Mouse (Mus musculus): ENCODE results near the gene Rnf115.
"Not testable (repeated sequence)": the region's sequence is repeated elsewhere in the genome, so short reads cannot be mapped to it uniquely, and the experiment has no call there.

The Rnf115 gene

DNA sequence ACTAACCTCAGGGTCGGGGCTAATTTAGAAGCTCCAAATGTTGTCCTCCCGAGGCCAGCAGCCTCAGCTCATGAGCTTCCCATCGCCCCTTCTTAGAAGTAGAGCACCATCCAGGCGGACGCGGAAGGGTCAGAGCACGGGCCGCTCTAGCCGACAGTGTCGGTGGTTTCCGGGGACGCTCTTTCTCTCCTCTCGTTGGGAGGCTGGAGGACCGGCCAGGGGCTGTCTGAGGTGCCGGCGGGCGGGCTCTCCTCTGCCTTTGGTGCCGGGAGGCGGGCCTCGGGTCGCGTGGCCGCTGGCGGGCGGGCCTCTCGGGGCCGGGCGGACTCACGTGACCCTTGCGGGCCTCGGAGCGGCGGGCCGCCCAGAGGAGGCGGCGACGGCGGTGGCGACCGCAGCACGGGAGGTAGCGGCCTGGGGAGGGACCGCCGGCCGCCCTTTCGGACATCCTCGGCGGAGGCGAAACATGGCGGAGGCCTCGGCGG lies at the start of gene Rnf115, which contains the start of gene Polr3c:
Rnf115 (plus strand) TSS at position 322 of the 485 bp plus-strand sequence.
Polr3c (minus strand) TSS at position 286 of the 485 bp plus-strand sequence.
- DNase-seq (ENCODE audit: extremely low read depth, low read depth, low spot score): no peak

DNA sequence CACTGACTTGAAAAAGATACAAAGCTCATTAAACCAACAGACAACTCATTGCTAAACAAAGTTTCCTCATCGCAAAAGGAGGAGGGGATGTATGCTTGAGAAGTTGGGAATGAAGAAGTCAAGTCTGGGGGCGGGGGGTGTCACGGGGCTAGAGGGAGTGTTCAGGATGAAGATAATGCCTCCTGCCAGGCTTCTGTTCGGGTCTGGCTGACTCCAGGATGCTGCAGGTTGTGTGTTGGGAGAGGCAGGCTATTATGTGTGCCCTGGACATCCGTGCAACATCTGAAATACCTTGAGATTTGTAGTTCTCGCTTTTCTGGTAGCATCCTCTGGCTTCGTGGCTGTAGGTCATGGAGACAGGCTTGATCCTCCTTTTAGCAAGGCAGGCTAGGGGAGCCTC lies 49.0 kb upstream of the Rnf115 start:
- no peak for DNase-seq (ENCODE audit: extremely low read depth, low read depth, low spot score)

DNA sequence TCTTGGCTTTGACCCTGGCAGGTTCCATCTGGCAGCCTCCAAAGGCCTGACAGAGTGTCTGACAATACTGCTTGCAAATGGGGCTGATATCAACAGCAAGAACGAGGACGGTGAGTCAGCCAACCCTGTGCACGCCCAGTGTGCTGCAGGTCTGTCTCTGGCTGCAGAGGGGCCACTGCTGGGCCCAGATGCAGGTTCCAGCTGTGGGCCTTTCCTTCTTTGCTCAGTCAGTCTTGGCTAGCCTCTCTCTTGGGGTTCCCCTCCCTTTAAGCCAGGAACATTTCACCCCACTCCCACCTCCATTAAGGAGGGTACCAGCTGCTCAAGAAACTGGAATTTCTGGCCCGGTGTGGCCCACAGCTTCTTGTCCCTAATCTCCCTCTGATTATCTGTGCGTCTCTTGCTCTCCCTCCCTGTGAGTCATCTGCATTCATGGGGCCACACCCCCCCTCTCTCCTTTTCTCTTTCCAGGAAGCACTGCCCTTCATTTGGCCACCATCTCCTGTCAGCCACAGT lies 48.2 kb upstream of the Rnf115 start:
- DNase-seq (ENCODE audit: extremely low read depth, low read depth, low spot score): no peak

DNA sequence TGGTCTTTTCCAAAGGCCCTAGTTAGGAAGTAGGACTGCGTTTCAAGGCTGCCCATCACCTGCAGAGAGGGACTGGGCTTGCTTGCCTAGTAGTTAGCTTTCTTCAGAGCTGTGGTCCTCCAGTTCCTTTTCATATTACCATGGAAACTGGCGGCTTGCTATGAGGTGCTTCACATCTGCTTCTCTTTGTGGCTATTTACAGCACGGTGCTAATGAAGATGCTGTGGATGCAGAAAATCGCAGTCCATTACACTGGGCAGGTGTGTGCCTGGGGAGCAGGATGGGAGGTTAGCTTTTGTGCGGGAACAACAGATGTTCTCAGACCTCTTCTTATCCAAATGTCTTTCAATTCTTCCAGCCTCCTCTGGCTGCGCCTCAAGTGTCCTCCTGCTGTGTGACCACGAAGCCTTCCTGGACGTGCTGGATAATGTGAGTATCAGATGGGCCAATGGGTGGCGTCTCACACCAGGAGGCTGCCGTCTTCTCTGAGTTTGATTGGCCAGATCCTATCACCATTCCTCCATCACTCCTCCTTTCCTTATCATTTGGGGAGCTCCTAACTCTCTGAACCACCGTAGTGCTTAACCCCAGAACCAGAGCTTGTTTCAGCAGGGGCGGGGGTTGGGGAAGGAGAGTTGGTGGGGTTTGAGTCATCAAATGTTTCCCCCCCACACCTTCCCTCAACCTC lies 47.1 kb upstream of the Rnf115 start:
- DNase-seq (ENCODE audit: extremely low read depth, low read depth, low spot score): no peak

DNA sequence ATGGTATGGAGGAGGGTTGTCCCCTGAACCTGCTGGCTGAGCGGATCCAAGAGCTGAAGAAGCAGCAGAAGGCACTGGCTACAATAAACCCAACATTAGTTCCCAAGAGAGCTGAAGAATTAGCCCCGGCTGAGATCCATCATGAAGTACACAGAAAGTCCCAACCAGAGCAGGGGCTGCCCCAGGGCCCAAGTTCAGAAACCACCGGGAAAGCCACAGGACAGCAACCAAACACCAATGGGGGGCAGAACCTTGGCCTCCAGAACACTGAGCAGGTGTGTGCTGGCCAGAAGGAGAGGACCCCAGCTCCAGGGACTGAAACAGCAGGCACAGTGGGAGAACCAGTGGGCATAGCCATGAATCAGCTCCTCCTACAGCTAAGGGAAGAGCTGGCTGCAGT lies 44.0 kb upstream of the Rnf115 start:
- DNase-seq (ENCODE audit: extremely low read depth, low read depth, low spot score): no peak

DNA sequence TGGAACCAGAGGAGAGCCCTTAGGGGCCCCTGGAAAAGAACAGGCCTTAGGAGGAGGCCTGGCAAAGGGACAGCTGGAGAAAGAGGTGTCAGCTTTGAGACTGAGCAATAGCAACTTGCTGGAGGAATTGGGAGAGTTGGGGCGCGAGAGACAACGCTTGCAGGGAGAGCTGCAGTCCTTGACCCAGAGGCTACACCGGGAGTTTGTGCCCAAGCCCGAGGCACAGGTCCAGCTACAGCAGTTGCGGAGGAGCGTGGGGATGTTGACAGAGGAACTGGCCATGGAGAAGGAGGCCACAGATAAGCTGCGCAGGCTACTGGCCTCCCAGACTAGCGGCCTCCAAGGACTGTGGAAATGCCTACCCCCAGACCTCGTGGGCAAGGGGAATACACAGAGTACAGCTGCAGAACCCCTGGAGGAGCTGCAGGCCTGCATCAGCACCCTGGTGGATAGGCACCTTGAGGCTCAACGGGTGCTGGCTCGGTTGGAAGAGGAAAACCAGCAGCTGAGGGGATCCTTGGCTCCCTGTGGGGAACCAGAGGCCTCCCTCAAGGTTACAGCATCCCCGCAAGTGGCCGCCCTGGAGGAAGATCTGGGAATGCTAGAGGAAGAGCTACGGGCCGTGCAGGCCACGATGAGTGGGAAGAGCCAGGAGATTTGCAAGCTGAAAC lies 43.2 kb upstream of the Rnf115 start:
- no peak for DNase-seq (ENCODE audit: extremely low read depth, low read depth, low spot score)

DNA sequence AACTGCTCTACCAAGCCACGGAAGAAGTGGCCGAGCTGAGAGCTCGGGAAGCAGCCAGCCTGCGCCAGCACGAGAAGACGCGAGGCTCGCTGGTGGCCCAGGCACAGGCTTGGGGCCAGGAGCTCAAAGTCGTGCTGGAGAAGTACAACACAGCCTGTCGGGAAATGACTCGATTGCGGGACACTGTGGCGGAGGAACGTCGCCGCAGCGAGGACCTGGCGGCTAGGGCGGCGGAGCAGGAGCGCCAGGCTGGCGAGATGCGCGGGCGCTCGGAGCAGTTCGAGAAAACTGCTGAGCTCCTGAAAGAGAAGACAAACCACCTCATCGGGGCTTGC lies 42.7 kb upstream of the Rnf115 start:
- no peak for DNase-seq (ENCODE audit: extremely low read depth, low read depth, low spot score)

DNA sequence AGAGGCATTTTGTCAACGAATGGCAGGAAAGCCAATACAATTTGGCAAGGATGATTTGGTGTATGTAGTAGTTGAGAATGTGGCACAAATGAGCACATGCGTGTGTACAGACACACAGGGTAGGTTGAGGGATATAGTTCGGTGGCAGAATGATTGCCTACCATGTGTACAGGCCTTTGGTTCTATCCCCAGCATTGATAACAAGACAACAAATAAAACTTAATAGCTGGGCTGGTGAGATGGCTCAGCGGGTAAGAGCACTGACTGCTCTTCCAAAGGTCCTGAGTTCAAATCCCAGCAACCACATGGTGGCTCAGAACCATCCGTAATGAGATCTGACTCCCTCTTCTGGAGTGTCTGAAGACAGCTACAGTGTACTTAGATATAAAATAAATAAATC lies 41.4 kb upstream of the Rnf115 start:
- DNase-seq (ENCODE audit: extremely low read depth, low read depth, low spot score): not testable (repeated sequence)

DNA sequence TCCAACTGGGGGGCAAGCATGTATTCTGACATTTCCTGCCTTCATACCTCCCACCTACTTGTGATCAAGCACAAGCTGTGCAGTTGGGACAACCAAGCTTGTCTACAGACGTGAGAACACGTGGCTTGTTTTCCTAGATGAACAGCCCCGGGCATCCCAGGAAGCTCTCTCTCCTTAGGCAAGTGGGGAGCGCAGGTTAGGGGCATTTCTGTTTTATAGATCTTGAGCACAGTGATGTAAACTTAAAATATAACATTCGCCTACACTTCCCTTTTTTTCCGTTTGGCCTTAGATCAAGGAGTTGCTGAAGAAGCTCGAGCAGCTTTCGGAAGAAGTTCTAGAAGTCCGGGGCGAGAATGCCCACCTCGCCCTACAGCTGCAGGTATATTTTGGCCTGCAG lies 38.6 kb upstream of the Rnf115 start:
- no peak for DNase-seq (ENCODE audit: extremely low read depth, low read depth, low spot score)

DNA sequence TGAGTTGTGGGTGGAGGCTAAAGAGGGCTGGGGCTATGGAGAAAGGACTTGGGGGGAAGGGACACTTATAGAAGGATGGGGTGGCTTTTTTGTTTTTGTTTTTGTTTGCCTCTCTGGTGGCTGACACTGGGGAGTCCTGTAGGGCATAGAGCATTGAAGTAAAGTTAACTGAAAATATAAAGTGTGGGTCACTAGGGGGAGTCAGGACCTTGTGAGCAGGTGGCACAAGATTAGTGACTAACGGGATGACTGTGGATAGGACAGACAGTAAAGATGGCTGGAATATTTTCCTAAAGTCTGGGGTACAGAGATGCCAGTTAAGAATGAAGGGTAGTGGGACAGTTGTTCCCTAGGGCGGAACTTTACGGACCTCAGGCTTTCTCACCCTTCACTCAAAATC lies 37.2 kb upstream of the Rnf115 start:
- DNase-seq (ENCODE audit: extremely low read depth, low read depth, low spot score): no peak

DNA sequence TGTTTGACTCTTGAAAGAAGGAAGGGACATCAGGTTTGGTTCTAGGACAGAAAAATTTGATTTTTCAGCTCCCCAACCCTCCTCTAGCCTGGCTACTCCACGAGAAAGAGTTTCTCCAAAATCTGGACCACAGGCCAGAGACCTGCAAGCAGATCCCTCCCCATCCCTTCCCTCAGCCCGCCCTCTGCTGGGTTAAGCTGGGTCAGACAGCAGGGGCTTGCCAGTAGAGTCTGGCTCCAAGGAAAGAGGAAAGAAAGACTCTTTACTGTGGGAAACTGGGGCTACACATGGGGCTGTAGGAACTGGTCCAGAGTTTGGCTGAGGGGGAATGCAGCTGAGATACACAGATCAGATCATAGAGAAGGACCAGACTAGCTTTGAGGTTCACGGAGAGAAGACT lies 35.0 kb upstream of the Rnf115 start:
- DNase-seq (ENCODE audit: extremely low read depth, low read depth, low spot score): no peak

DNA sequence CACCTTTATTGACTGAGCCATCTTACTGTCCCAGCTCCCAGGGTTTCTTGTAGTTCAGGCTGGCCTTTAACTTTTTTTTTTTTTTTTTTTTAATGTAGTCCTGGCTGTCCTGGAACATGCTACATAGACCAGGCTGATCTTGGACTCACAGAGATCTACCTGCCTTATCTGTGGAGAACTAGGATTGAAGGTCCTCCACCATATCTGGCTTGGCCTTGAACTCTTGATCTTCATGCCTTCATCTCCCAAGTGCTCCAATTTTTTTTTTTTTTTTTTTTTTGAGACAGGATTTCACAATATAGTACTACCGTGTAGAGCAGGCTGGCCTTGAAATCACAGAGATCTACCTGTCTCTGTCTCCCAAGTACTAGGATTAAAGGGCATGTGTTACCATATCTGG lies 33.9 kb upstream of the Rnf115 start:
- DNase-seq (ENCODE audit: extremely low read depth, low read depth, low spot score): no peak

DNA sequence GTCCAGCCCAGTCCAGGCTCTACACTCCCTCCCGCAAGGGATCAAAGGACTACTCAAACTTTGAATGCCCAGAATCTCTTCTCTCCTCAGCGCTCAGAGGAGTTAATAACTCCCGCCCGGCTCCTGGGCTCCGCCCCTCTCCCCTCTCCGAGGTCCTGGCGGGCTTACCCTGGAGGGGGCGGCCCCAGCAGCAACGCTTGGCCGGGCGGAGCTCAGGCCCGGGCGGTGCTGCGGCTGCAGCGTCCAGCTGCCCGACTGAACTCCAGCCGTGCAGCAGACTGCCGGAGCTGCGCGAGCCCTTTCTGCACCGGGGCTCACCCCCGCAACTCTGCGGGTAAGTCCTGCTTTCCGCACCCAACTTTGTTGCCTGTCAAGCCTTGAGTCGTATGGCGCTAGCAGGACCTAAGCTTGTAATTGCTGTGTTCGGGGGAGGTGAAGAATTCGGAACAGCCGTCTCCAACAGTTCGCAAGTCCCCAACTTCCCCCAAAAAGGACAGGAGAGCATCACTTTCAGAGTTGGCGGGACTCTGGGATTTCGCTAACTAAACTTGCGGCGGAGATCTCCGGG lies 31.2 kb upstream of the Rnf115 start, which contains the start of gene Pias3:
Pias3 (plus strand) TSS at position 187 of the 568 bp plus-strand sequence.
- no peak for DNase-seq (ENCODE audit: extremely low read depth, low read depth, low spot score)

DNA sequence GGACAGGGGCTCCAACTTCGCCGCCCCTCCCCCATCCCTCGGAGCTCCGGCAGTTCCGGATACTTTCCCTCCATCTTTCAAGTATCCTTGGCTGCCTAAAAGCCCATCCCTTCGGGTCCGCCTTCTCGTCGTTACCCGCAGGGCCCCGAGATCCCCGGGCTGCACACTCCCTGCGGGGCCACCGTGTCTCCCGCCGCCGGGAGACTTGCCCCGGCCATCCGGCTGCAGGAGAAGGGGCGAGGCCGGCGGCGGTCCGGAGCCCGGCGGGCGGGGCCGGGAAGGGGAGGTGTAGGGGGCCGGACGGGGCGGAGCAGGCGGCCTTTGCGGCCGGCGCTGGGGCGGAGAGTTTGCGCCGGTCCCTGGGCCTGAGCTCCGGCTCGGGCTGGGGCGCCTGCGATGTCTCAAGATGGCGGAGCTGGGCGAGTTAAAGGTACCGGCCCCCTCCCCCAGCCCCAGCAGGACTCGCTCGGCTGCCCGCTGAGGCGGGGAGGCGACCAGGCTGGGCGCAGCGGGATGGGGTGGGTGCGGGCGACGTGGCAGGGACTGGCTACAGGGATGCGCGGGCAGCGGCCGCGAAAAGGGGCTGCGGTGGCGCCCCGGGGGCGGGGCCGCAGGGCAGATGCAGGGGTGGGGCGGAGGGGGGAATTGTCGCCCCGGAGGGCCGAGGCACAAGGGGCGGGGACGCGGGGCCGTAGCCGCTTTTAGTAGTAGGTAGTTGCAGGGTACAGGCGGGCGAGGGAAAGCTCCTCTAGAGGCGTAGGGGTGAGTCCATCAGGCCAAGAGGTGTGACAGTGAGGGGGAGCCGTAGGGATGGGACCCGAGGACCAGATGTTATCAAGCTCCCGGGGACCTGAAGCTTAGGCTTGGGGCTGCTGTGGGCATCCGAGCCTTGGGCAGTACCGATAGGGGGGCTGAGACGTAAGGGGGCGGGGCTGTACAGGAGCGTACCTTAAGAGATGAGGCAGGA lies 30.4 kb upstream of the Rnf115 start:
- DNase-seq (ENCODE audit: extremely low read depth, low read depth, low spot score): no peak

DNA sequence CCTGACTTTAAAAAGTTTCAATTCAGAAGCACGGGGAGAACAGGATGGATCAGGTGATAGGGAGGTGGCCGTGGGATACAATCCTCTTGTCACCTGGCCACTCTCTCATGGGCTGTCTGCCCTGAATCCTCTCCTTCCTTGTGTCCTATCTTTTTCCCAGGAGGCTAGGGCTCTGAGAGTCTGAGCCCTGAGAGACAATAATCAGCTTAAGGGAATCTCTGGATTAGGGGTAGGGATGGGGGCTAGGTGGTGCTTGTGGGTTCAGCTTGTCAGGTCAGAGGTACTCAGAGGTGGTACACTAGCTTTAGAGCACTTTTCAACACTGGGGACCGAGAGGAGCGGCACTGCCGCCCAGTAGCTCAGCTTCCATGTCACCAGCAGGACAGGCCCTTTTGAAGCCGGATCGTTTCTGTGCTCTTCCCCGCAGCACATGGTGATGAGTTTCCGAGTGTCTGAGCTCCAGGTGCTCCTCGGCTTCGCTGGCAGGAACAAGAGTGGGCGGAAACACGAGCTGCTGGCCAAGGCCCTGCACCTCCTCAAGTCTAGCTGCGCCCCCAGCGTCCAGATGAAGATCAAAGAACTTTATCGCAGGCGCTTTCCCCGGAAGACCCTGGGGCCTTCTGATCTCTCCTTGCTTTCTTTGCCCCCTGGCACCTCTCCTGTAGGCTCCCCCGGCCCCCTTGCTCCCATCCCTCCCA lies 28.3 kb upstream of the Rnf115 start:
- DNase-seq (ENCODE audit: extremely low read depth, low read depth, low spot score): no peak

DNA sequence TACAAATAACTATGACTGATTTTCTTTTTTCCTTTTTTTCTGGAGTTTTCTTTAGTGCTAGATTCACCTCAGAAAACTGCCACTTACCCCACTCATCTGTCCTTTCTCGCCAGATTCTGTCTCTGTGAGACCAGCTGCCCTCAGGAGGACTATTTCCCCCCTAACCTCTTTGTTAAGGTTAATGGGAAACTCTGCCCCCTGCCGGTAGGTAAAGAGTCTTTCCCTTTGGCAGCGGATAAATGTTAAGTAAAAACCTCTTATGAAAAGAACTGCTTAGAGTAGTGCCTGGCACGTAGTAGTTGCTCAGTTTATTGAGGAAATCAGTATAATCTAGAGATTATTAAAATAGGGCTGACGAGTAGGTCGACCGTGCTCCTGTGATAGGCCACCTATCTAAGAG lies 27.1 kb upstream of the Rnf115 start:
- no peak for DNase-seq (ENCODE audit: extremely low read depth, low read depth, low spot score)

DNA sequence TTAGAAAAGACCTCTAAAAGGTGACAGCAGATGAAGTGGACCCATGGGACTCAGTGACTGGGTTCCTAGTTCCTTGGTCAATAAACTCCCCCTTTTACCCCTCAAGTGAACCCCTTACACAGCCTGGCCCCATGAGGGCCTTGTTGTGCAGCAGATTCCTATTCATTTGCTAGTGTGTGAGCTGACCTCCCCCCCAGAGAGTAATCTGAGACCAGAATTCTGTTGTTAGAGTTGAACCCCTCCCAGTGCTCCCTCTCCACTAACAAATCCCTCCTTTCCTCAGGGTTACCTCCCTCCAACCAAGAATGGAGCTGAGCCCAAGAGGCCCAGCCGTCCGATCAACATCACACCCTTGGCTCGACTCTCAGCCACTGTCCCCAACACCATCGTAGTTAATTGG lies 26.5 kb upstream of the Rnf115 start:
- DNase-seq (ENCODE audit: extremely low read depth, low read depth, low spot score): no peak

DNA sequence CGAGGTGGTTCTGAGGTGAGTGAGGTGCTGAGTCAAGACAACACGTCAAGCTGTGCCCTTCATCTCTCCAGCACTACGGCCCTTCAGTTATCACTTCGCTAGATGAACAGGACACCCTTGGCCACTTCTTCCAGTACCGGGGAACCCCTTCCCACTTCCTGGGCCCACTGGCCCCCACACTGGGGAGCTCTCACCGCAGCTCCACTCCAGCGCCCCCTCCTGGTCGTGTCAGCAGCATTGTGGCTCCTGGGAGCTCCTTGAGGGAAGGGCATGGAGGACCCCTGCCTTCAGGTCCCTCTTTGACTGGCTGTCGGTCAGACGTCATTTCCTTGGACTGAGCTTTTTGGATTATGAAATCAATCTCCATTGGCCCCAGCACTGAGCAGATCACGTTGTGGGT lies 22.7 kb upstream of the Rnf115 start:
- no peak for DNase-seq (ENCODE audit: extremely low read depth, low read depth, low spot score)

DNA sequence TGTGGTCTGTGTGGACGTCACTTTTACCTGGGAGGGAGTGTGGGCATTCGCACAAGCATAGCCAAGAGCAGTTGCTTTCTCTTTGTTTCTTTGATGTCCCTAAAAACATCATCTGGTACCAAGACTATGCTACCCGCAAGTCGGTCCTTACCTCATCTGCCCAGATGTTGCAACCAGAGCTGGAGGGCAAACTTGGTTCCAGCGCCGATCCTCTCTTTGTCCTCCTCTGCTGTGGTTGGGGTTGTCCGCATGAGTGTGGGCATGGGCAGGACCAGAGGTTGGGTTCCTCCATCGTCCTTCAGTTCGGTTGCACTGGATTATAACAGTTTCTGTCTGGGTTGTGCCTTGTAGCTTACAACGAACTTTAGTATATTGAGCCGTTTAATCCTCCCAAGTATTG lies 21.2 kb upstream of the Rnf115 start:
- no peak for DNase-seq (ENCODE audit: extremely low read depth, low read depth, low spot score)

DNA sequence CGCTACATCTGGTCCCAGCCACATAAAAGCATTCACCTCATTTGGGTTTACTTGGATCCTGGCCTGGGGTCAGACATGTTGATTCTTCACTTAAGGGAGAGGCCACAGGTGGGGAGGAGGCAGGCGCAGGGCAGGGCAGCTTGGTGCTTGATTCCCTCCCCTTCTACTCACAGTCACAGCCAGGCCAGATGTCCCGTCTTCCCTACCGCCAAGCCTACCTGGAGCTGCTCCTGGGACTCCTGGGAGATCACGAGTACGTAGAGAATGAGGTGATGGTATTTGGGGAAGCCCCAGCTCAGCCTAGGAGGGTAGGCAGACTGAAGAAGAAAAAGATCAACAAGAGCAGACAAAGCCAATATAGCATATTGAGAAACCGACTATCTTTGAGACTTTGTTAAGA lies 20.5 kb upstream of the Rnf115 start:
- no peak for DNase-seq (ENCODE audit: extremely low read depth, low read depth, low spot score)
